Mouse (Mus musculus): ENCODE measurements at regions not wholly inside any gene's neighbourhood (a gene's known extent, or its start where the extent isn't known, plus 50 kb on each side); places are given as distances from the start of the nearest gene placed in this dataset.

GRCm38 (mm10) chr1:177382596-177383190, 59.5 kb upstream of the Zbtb18 start:
- Histone ChIP-seq H3K9me3 (ENCODE audit: control insufficient read depth, low read length) (no peaks in the 10 kb centered on the region), H3K4me3 (replicated peaks) (no peak overlapping the region), H3K4me1 (ENCODE audit: control insufficient read depth) (no peaks in the 10 kb centered on the region), H3K36me3 (ENCODE audit: control insufficient read depth) (no peaks in the 10 kb centered on the region), H3K27me3 (ENCODE audit: control insufficient read depth) (no peaks in the 10 kb centered on the region)
- TF ChIP-seq GATA1 (IDR thresholded peaks at IDR 0.05; ENCODE audit: low read length) (no peak), TAL1 (IDR thresholded peaks at IDR 0.05; ENCODE audit: low read length) (no peak)

GRCm38 (mm10) chr1:177382147-177382546, 60.0 kb upstream of the Zbtb18 start:
- H3K9me3 ChIP-seq (ENCODE audit: control insufficient read depth, low read length): no peaks in the 10 kb centered on the region
- H3K36me3 ChIP-seq (ENCODE audit: control insufficient read depth): no peaks in the 10 kb centered on the region
- no peaks in the 10 kb centered on the region for H3K27me3 ChIP-seq (ENCODE audit: control insufficient read depth)
- no peak overlapping the region for H3K4me3 ChIP-seq (replicated peaks)
- no peaks in the 10 kb centered on the region for H3K4me1 ChIP-seq (ENCODE audit: control insufficient read depth)
- TF ChIP-seq GATA1 (IDR thresholded peaks at IDR 0.05; ENCODE audit: low read length): no peak
- no peak for TF ChIP-seq TAL1 (IDR thresholded peaks at IDR 0.05; ENCODE audit: low read length)

GRCm38 (mm10) chr1:177378112-177378511, 64.0 kb upstream of the Zbtb18 start:
- Histone ChIP-seq H3K36me3 (ENCODE audit: control insufficient read depth) (no peaks in the 10 kb centered on the region), H3K4me3 (replicated peaks) (no peak overlapping the region), H3K27me3 (ENCODE audit: control insufficient read depth) (no peaks in the 10 kb centered on the region), H3K9me3 (ENCODE audit: control insufficient read depth, low read length) (no peaks in the 10 kb centered on the region), H3K4me1 (ENCODE audit: control insufficient read depth) (no peaks in the 10 kb centered on the region)
- no peak for TF ChIP-seq TAL1 (IDR thresholded peaks at IDR 0.05; ENCODE audit: low read length)
- no peak for TF ChIP-seq GATA1 (IDR thresholded peaks at IDR 0.05; ENCODE audit: low read length)

- H3K36me3 ChIP-seq (ENCODE audit: control insufficient read depth): no peaks in the 10 kb centered on the region
These were observed 68.8 kb upstream of the Zbtb18 start for GRCm38 (mm10) chr1:177373226-177373825.

GRCm38 (mm10) chr1:177372066-177372465, 70.1 kb upstream of the Zbtb18 start:
- no peak overlapping the region for H3K4me3 ChIP-seq (replicated peaks)
- TF ChIP-seq GATA1 (IDR thresholded peaks at IDR 0.05; ENCODE audit: low read length): no peak
- no peak for TF ChIP-seq TAL1 (IDR thresholded peaks at IDR 0.05; ENCODE audit: low read length)
- no peaks in the 10 kb centered on the region for H3K36me3 ChIP-seq (ENCODE audit: control insufficient read depth)
- H3K27me3 ChIP-seq (ENCODE audit: control insufficient read depth): no peaks in the 10 kb centered on the region
- no peaks in the 10 kb centered on the region for H3K4me1 ChIP-seq (ENCODE audit: control insufficient read depth)
- H3K9me3 ChIP-seq (ENCODE audit: control insufficient read depth, low read length): no peaks in the 10 kb centered on the region

More at GRCm38 (mm10) chr1:177373226-177373825, 68.8 kb upstream of the Zbtb18 start:
- H3K4me1 ChIP-seq (ENCODE audit: control insufficient read depth): no peaks in the 10 kb centered on the region
- H3K4me3 ChIP-seq (replicated peaks): no peak overlapping the region
- no peak for TF ChIP-seq GATA1 (IDR thresholded peaks at IDR 0.05; ENCODE audit: low read length)
- no peak for TF ChIP-seq TAL1 (IDR thresholded peaks at IDR 0.05; ENCODE audit: low read length)
- no peaks in the 10 kb centered on the region for H3K27me3 ChIP-seq (ENCODE audit: control insufficient read depth)
- no peaks in the 10 kb centered on the region for H3K9me3 ChIP-seq (ENCODE audit: control insufficient read depth, low read length)

GRCm38 (mm10) chr1:177367864-177368610, 74.1 kb upstream of the Zbtb18 start:
- H3K27me3 ChIP-seq (ENCODE audit: control insufficient read depth): no peaks in the 10 kb centered on the region
- no peaks in the 10 kb centered on the region for H3K36me3 ChIP-seq (ENCODE audit: control insufficient read depth)
- no peaks in the 10 kb centered on the region for H3K4me1 ChIP-seq (ENCODE audit: control insufficient read depth)
- H3K4me3 ChIP-seq (replicated peaks): no peak overlapping the region
- no peak for TF ChIP-seq GATA1 (IDR thresholded peaks at IDR 0.05; ENCODE audit: low read length)
- no peak for TF ChIP-seq TAL1 (IDR thresholded peaks at IDR 0.05; ENCODE audit: low read length)
- H3K9me3 ChIP-seq (ENCODE audit: control insufficient read depth, low read length): no peaks in the 10 kb centered on the region

- no peak overlapping the region for H3K4me3 ChIP-seq (replicated peaks)
- H3K9me3 ChIP-seq (ENCODE audit: control insufficient read depth, low read length): no peaks in the 10 kb centered on the region
- H3K36me3 ChIP-seq (ENCODE audit: control insufficient read depth): no peaks in the 10 kb centered on the region
- H3K27me3 ChIP-seq (ENCODE audit: control insufficient read depth): no peaks in the 10 kb centered on the region
- TF ChIP-seq GATA1 (IDR thresholded peaks at IDR 0.05; ENCODE audit: low read length) (no peak), TAL1 (IDR thresholded peaks at IDR 0.05; ENCODE audit: low read length) (no peak)
- H3K4me1 ChIP-seq (ENCODE audit: control insufficient read depth): no peaks in the 10 kb centered on the region
These were observed 75.2 kb upstream of the Zbtb18 start for GRCm38 (mm10) chr1:177366914-177367313.

GRCm38 (mm10) chr1:177366475-177366874, 75.7 kb upstream of the Zbtb18 start:
- H3K4me3 ChIP-seq (replicated peaks): no peak overlapping the region
- no peak for TF ChIP-seq GATA1 (IDR thresholded peaks at IDR 0.05; ENCODE audit: low read length)
- no peak for TF ChIP-seq TAL1 (IDR thresholded peaks at IDR 0.05; ENCODE audit: low read length)
- H3K27me3 ChIP-seq (ENCODE audit: control insufficient read depth): no peaks in the 10 kb centered on the region
- no peaks in the 10 kb centered on the region for H3K4me1 ChIP-seq (ENCODE audit: control insufficient read depth)
- no peaks in the 10 kb centered on the region for H3K36me3 ChIP-seq (ENCODE audit: control insufficient read depth)
- no peaks in the 10 kb centered on the region for H3K9me3 ChIP-seq (ENCODE audit: control insufficient read depth, low read length)

GRCm38 (mm10) chr1:177364355-177364754, 77.8 kb upstream of the Zbtb18 start:
- H3K27me3 ChIP-seq (ENCODE audit: control insufficient read depth): no peaks in the 10 kb centered on the region
- TF ChIP-seq TAL1 (IDR thresholded peaks at IDR 0.05; ENCODE audit: low read length): no peak
- no peaks in the 10 kb centered on the region for H3K36me3 ChIP-seq (ENCODE audit: control insufficient read depth)
- H3K4me3 ChIP-seq (replicated peaks): no peak overlapping the region
- no peaks in the 10 kb centered on the region for H3K9me3 ChIP-seq (ENCODE audit: control insufficient read depth, low read length)
- no peaks in the 10 kb centered on the region for H3K4me1 ChIP-seq (ENCODE audit: control insufficient read depth)

Measured in erythroblast, embryonic 14.5 days (primary cell).